Mouse (Mus musculus): ENCODE results near the gene Ube4a.

The Ube4a gene

GRCm38 (mm10) chr9:44965126-44965832, at the start of gene Ube4a:
Ube4a (minus strand) TSS chr9:44965600.
- in situ Hi-C loops (cut with MboI, MseI) = no loop called here

DNA sequence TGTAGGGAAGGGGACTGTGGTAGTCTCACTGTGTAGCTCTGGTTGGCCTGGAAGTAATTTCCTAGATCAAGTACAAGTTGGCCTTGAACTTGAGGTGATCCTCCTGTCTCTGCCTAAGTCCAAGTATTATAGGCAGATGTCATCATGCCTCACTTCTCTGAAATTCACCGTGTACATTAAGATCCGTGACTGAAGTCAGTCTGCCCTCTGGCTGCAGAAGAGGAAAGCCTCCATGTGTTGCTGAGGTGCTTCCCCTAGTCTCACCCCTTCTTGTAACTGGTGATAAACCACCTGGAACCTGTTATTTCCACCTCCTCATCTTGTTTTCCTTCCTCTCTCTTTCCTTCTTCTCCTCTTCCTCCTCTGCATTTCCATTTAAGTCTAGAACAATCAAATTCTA, 49.5 kb upstream of the Ube4a start:
- in situ Hi-C loops (cut with MboI, MseI) = loop anchor here (5.0 kb wide), 1 partner anchor 42 kb away; the partner anchor contains the start of gene Mpzl3

GRCm38 (mm10) chr9:45011291-45011690, 45.9 kb upstream of the Ube4a start:
- in situ Hi-C loops (cut with MboI, MseI) = loop anchor here (5.0 kb wide), 1 partner anchor 46 kb away; the partner anchor contains the start of gene Mpzl3

- in situ Hi-C loops (cut with MboI, MseI) = loop anchor here (5.0 kb wide), 1 partner anchor 47 kb away; the partner anchor contains the start of gene Mpzl3
Measured at GRCm38 (mm10) chr9:45010461-45010860, 45.1 kb upstream of the Ube4a start.

DNA sequence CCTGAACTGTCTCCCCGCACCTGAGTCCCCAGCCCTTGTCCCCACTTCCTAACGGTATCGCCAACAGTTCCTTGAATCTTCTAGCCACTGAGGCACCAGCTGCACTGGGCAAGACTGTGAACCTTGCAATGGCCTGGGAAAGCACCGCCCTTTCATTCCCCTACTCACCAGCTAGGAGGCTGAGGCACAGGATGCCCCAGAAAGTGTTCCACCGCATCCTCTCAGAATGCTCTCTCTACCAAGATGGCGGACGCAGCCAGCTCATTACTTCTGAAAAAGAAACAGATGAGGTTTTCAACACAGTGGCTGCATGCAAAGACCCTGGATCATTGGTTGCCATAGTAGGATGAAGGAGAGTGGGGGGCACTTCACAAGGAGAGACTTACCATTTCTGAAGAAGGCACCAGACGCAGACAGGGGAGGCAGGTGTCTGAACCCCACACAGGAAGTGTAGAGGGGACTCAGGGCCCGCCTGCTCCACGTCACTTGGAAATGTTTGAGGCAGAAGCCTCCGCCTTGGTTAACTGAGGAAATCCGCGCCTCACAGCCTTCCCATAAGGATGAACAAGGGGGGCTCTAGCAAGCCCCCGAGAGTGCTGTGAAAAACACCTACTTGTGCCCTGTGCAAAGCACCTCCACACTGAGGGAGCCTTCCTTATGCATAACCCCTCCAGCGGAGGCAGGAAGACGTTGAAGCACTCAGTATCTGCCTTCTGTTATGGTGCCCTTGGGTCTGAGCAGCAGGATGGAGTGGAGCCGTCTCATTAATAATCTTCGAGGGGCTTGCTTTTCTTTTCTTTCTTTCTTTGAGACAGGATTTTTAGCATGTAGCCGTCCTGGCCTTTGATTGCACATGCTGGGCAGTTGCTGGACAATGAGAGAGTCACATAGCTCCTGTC, 44.0 kb upstream of the Ube4a start, which contains the start of gene Cd3e:
Cd3e (minus strand) TSS at position 448 of the 899 bp plus-strand sequence.
- in situ Hi-C loops (cut with MboI, MseI) = loop anchor here (5.0 kb wide), 1 partner anchor 48 kb away; the partner anchor contains the start of gene Mpzl3

DNA sequence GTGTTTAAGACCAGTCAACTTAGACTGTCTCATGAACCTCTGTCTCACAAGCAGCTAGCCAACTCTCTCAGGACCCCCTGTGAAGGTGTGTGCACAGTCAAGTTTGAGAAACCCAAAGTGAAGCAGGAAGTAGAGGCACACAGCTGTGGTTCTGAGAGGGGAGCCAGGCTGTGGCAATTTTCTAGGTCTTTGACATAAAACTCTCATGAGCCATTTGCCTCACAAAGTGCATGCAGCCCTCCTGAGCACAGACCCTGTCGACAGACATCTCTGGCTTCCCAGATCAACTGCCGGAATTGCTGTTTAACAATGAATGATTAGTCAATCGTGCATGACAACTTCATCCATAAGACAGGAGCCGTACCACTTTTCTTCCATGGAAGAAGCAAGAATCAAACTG, 42.9 kb upstream of the Ube4a start:
- in situ Hi-C loops (cut with MboI, MseI) = no loop called here

DNA sequence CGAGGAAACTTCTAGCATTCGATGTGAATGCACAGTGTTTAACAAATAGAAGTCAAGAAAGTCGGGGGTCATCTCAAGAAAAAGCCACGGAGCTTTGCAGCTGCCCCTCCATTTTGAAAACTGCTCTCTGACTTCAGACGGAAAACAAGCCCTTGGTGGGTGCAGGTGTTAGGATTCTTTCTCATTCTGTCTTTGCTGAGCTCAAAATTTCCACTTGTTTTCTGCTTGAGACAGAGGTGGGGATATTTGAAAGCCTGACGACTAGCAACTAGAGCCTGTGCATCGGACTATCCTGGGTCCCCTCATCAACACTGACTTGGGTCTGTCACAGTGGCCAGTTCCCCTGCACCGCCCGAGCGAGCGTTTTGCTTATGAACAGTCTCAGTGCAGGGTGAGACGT, 42.0 kb upstream of the Ube4a start:
- in situ Hi-C loops (cut with MboI, MseI) = no loop called here

- in situ Hi-C loops (cut with MboI, MseI) = no loop called here
Measured at GRCm38 (mm10) chr9:45000249-45000648, 34.8 kb upstream of the Ube4a start.

DNA sequence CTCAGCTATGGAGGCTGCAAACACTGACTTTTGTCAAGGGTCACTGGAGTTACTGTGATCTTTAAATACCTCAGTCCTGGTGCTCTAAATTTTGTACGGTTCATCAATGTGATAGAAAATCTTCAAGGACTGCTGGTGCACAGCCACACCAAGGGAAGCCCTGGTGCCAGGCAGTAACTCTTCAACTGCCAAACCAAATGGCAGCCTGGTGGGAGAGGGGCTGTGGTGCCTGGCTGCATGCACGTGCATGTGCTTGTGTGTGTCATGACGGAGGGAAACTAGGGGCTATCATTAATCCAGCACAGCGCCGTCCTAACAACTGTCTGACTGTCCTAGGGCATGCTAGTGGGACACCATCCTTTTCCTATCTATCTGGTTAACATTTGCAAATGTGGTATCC, 34.4 kb upstream of the Ube4a start:
- in situ Hi-C loops (cut with MboI, MseI) = no loop called here

GRCm38 (mm10) chr9:44999171-44999570, 33.8 kb upstream of the Ube4a start:
- in situ Hi-C loops (cut with MboI, MseI) = no loop called here

GRCm38 (mm10) chr9:44998138-44998537, 32.7 kb upstream of the Ube4a start:
- in situ Hi-C loops (cut with MboI, MseI) = no loop called here

- in situ Hi-C loops (cut with MboI, MseI) = no loop called here
Measured at GRCm38 (mm10) chr9:44996590-44996989, 31.2 kb upstream of the Ube4a start.

GRCm38 (mm10) chr9:44994962-44995361, 29.6 kb upstream of the Ube4a start:
- in situ Hi-C loops (cut with MboI, MseI) = no loop called here

DNA sequence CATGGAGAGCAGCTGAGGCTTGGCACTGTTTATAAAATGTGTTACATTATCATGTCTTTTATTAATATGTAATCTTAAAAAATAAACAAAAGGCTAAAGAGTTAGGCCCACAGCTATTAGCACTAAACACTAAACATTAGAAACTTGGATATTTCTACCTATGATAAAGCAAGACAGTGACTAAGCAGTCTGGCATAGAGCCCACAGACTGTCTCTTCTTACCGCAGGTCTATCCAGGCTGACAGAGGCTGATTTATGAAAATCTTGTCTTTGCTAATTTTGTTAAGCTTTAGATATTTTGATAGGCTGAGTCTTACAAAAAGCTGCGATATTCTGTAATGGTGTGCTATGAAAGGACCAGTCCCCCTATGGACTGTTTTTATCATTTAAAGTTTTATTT, 27.9 kb upstream of the Ube4a start:
- in situ Hi-C loops (cut with MboI, MseI) = no loop called here

DNA sequence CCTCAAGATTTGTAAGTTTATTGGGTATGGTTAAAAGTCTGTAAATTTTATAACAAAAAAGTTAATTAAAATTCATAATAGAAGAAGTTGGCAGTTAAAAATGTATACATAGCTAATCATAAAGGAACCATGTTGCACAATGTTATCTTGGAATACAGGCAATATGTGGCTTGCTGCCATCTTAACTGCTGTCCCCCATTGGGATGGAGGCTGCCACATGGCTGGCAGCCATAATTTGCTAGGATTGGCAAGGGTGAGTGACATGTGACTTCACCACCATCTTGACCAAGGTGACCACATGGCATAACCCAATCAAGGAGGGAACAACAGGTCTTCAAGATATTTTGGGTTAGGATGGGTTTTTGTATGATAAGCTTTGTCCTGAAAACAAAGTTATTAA, 26.9 kb upstream of the Ube4a start:
- in situ Hi-C loops (cut with MboI, MseI) = no loop called here

- in situ Hi-C loops (cut with MboI, MseI) = no loop called here
Measured at GRCm38 (mm10) chr9:44991821-44992220, 26.4 kb upstream of the Ube4a start.

DNA sequence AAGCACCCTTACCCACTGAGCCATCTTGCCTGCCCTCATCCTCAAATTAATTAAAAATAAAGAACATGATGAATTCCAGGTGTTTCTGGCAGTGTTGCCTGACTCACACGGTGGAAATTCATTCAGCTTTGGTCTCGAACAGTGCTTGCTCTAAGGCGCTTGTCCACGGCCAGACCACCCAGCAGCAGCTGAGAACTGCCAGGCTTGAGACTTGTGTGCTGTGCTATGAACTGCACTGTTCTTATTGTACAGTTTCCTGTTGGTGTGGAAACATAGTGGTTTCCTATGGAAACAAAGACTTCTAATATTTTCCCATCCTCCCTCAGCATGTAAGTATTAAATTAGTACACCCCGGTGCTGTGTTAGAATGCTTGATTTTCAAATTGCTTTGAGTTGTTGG, 21.6 kb upstream of the Ube4a start:
- in situ Hi-C loops (cut with MboI, MseI) = no loop called here

DNA sequence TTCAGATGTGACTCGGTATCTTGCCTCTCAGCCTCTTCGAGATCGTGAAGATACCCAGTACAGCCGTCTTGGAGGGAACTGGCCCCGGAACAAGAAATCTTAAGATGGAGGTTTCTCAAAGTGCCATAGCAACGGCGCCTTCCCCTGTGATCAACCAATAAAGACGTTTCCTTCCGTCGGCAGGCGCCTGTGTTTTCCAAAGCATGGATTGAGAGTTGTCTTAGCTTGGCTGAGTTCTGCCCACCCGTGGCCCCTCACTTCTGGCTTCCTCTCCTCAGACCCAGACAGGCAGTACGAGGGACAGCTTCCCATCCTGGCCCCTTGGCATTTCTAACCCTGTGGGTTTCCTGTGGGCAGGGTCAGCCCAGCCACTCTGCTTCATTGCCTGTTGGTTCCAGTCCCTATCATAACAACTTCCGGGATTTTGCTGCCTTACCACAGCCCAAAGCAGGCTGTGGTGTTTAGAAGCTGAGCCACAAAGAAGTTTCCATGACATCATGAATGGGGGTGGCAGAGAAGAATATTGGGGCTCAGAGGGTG, 20.9 kb upstream of the Ube4a start:
- in situ Hi-C loops (cut with MboI, MseI) = no loop called here

DNA sequence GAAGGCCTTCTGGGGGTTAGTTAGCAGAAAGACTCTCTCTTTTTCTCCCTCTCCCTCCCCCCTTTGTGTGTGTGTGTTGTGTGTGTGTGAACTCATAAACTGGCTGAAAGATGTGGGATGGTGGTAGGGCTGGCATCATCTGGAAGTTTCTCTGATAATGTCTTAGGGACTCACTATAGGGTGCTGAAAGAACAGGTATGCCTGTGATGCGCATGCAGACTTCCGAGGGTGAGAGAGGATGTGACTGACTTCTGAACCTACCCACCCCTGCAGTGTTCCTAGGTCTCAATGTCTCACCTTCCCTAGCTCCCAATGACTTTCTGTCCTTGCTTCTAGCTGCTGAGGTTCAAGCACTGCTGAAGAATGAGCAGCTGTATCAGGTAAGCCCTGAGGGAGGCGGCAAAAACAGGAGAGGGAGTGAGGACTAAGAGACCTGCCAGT, 20.3 kb upstream of the Ube4a start:
- in situ Hi-C loops (cut with MboI, MseI) = no loop called here

- in situ Hi-C loops (cut with MboI, MseI) = no loop called here
Measured at GRCm38 (mm10) chr9:44983001-44983400, 17.6 kb upstream of the Ube4a start.

DNA sequence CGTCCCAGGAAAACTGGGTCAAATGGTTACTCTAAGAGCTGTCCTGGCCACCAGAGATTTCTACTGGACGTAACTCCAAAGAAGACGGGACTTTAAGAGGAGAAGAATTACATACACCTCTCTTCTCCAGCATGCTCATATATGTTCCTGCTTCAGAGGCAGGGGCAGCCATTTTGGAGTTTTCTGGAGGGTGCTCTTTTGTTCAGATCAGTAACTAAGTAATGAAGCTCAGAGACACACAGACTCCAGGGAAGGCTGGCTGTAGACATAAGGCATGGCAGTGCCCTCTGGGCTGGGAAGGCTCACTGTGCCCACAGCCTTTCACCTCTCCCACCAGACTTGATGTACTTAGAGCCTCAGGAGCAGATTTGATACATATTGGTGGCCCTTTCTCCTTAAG, 17.1 kb upstream of the Ube4a start:
- in situ Hi-C loops (cut with MboI, MseI) = no loop called here

GRCm38 (mm10) chr9:44982081-44982480, 16.7 kb upstream of the Ube4a start:
- in situ Hi-C loops (cut with MboI, MseI) = no loop called here

Measured in T-helper 2 cell (primary cell).